Mouse (Mus musculus) MEL (cell line): ENCODE results near the gene Cfd. TPM values are rescaled to one million over a fixed set of nuclear protein-coding genes. Genes with fewer than 3 reads are reported as not detected.
A peak's percentile ranks its signal among the peaks of the same experiment; 100 is the strongest.

ENCODE experiments used
- DNase-seq: peaks from one replicate; pipeline ENCODE4 v3.0.0; 2011; ENCODE audit warnings: low read depth, low spot score
- H3K27ac ChIP-seq: 2 replicates; pipeline ENCODE4 v1.5.1; 2012; ENCODE audit warnings: low read depth, mild to moderate bottlenecking, control low read depth, low read length, moderate library complexity; ENCODE audit not compliant: control insufficient read depth
- H3K27me3 ChIP-seq, 2 experiments: fragments of 150-350 bp in 1 of 2; sonication (generic) in 1 of 2; 2 replicates each; pipeline ENCODE4 v1.6.1; 2012; ENCODE audit warnings: low read length in 2 of 2, mild to moderate bottlenecking in 2 of 2, improper control_type of control experiment in 1 of 2, moderate library complexity in 1 of 2; ENCODE audit not compliant: insufficient read depth in 2 of 2, control insufficient read depth in 1 of 2
- H3K36me3 ChIP-seq, 2 experiments: 2 replicates each; pipeline ENCODE4 v1.6.1; 2012 to 2014; ENCODE audit warnings: low read length in 2 of 2, improper control_type of control experiment in 1 of 2, inconsistent platforms in 1 of 2, mild to moderate bottlenecking in 1 of 2; ENCODE audit not compliant: insufficient read depth in 2 of 2, control insufficient read depth in 1 of 2
- H3K4me1 ChIP-seq, 2 experiments: fragments of 150-350 bp in 1 of 2; sonication (generic) in 1 of 2; 2 replicates each; pipeline ENCODE4 v1.6.1; 2012; ENCODE audit warnings: low read length in 2 of 2, improper control_type of control experiment in 1 of 2, mild to moderate bottlenecking in 1 of 2; ENCODE audit not compliant: insufficient read depth in 2 of 2, control insufficient read depth in 1 of 2
- H3K4me3 ChIP-seq, 2 experiments: fragments of 150-350 bp in 1 of 2; sonication (generic) in 1 of 2; 2 replicates each; pipeline ENCODE4 v1.5.1; 2012; ENCODE audit warnings: low read depth in 2 of 2, low read length in 2 of 2, mild to moderate bottlenecking in 2 of 2, moderate library complexity in 2 of 2, control low read depth in 1 of 2, improper control_type of control experiment in 1 of 2; ENCODE audit not compliant: control insufficient read depth in 1 of 2, insufficient read depth in 1 of 2
- H3K79me2 ChIP-seq: 2 replicates; pipeline ENCODE4 v1.6.1; 2012; ENCODE audit warnings: mild to moderate bottlenecking, low read length, moderate library complexity; ENCODE audit not compliant: control insufficient read depth, poor library complexity, insufficient read depth
- H3K9ac ChIP-seq: 2 replicates; pipeline ENCODE4 v1.6.1; 2012; ENCODE audit warnings: low read depth, mild to moderate bottlenecking, control low read depth, low read length, moderate library complexity; ENCODE audit not compliant: control insufficient read depth, poor library complexity, severe bottlenecking
- H3K9me3 ChIP-seq: fragments of 150-350 bp; sonication (generic); replicated peaks from 2 replicates; pipeline ENCODE4 v1.6.1; 2012; ENCODE audit warnings: mild to moderate bottlenecking, low read length, improper control_type of control experiment, moderate library complexity; ENCODE audit not compliant: insufficient read depth
- CHD1 ChIP-seq: IDR thresholded peaks from 2 replicates; pipeline ENCODE4 v1.6.1; 2012; ENCODE audit warnings: low read depth, mild to moderate bottlenecking, inconsistent platforms, low read length, improper control_type of control experiment
- CHD2 ChIP-seq: IDR thresholded peaks from 2 replicates; pipeline ENCODE4 v1.6.1; 2011; ENCODE audit warnings: low read length, improper control_type of control experiment
- ELF1 ChIP-seq: IDR thresholded peaks from 2 replicates; pipeline ENCODE4 v1.6.1; 2014; ENCODE audit warnings: low read depth, mild to moderate bottlenecking, inconsistent platforms, low read length, improper control_type of control experiment, moderate library complexity
- GABPA ChIP-seq: IDR thresholded peaks from 2 replicates; pipeline ENCODE4 v1.6.1; 2012; ENCODE audit warnings: low read depth, mild to moderate bottlenecking, inconsistent platforms, low read length, improper control_type of control experiment, moderate library complexity
- JUND ChIP-seq: IDR thresholded peaks from 2 replicates; pipeline ENCODE4 v1.6.1; 2011; ENCODE audit warnings: low read depth, mild to moderate bottlenecking, improper control_type of control experiment, low read length
- KAT2A ChIP-seq: conservative IDR thresholded peaks from 2 replicates; pipeline ENCODE4 v1.6.1; 2012; ENCODE audit warnings: low read depth, low read length, improper control_type of control experiment, inconsistent platforms
- MEF2A ChIP-seq: IDR thresholded peaks from 2 replicates; pipeline ENCODE4 v1.6.1; 2014; ENCODE audit warnings: low read depth, mild to moderate bottlenecking, inconsistent platforms, low read length, improper control_type of control experiment; ENCODE audit not compliant: poor library complexity, insufficient replicate concordance, severe bottlenecking; ENCODE audit errors: extremely low read depth
- MYC ChIP-seq: IDR thresholded peaks from 2 replicates; pipeline ENCODE4 v1.6.1; 2011; ENCODE audit warnings: low read depth, mild to moderate bottlenecking, low read length, improper control_type of control experiment, moderate library complexity
- NELFE ChIP-seq: IDR thresholded peaks from 2 replicates; pipeline ENCODE4 v1.6.1; 2011; ENCODE audit warnings: low read depth, low read length, improper control_type of control experiment
- NRF1 ChIP-seq: IDR thresholded peaks from 2 replicates; pipeline ENCODE4 v1.6.1; 2014; ENCODE audit warnings: low read depth, mild to moderate bottlenecking, inconsistent platforms, low read length, improper control_type of control experiment, moderate library complexity; ENCODE audit not compliant: poor library complexity, insufficient read depth, severe bottlenecking
- POLR2A ChIP-seq, 2 experiments: IDR thresholded peaks; 2 replicates each; pipeline ENCODE4 v1.6.1; 2011 to 2012; ENCODE audit warnings: low read length in 2 of 2, mild to moderate bottlenecking in 2 of 2, control low read depth in 1 of 2, improper control_type of control experiment in 1 of 2, low read depth in 1 of 2, moderate library complexity in 1 of 2; ENCODE audit not compliant: control insufficient read depth in 1 of 2, insufficient read depth in 1 of 2, poor library complexity in 1 of 2
- POLR2AphosphoS2 ChIP-seq: IDR thresholded peaks from 2 replicates; pipeline ENCODE4 v1.6.1; 2011; ENCODE audit warnings: low read length, improper control_type of control experiment
- POLR2AphosphoS5 ChIP-seq: IDR thresholded peaks from 2 replicates; pipeline ENCODE4 v1.6.1; 2012; ENCODE audit warnings: low read depth, borderline replicate concordance, mild to moderate bottlenecking, inconsistent platforms, low read length, moderate library complexity, mixed read lengths
- RAD21 ChIP-seq: IDR thresholded peaks from 2 replicates; pipeline ENCODE4 v1.6.1; 2011; ENCODE audit warnings: mild to moderate bottlenecking, low read depth, low read length, improper control_type of control experiment
- SIN3A ChIP-seq: IDR thresholded peaks from 2 replicates; pipeline ENCODE4 v1.6.1; 2012; ENCODE audit warnings: low read length, improper control_type of control experiment, inconsistent platforms
- TAL1 ChIP-seq: IDR thresholded peaks from 2 replicates; pipeline ENCODE4 v1.6.1; 2012; ENCODE audit warnings: mild to moderate bottlenecking, inconsistent platforms, low read length, moderate library complexity, mixed read lengths
- TBP ChIP-seq: IDR thresholded peaks from 2 replicates; pipeline ENCODE4 v1.8.0; 2011; ENCODE audit warnings: low read depth, low read length, improper control_type of control experiment
- UBTF ChIP-seq: IDR thresholded peaks from 2 replicates; pipeline ENCODE4 v1.6.1; 2012; ENCODE audit warnings: low read depth, mild to moderate bottlenecking, inconsistent platforms, low read length, improper control_type of control experiment, moderate library complexity, borderline replicate concordance; ENCODE audit not compliant: insufficient read depth
- USF1 ChIP-seq: IDR thresholded peaks from 2 replicates; pipeline ENCODE4 v1.6.1; 2014; ENCODE audit warnings: low read depth, mild to moderate bottlenecking, inconsistent platforms, low read length, improper control_type of control experiment, moderate library complexity
- ZC3H11A ChIP-seq: IDR thresholded peaks from 2 replicates; pipeline ENCODE4 v1.6.1; 2012; ENCODE audit warnings: low read depth, mild to moderate bottlenecking, inconsistent platforms, low read length, improper control_type of control experiment
- ZMIZ1 ChIP-seq: IDR thresholded peaks from 2 replicates; pipeline ENCODE4 v1.6.1; 2012; ENCODE audit warnings: low read depth, mild to moderate bottlenecking, inconsistent platforms, low read length, improper control_type of control experiment, moderate library complexity
- polyA plus RNA-seq, 2 experiments: library from polyadenylated mRNA; stranded (reverse) in 1 of 2; unstranded in 1 of 2; fragments of >175 nt in 1 of 2; fragments of >200 nt in 1 of 2; gene quantifications; 2 replicates each; pipeline versions ENCODE4 v1.2.1 to v1.2.4; 2012; ENCODE audit warnings: low replicate concordance in 2 of 2, low read depth in 1 of 2; ENCODE audit not compliant: insufficient read length in 2 of 2, insufficient read depth in 1 of 2, missing spikeins in 1 of 2
- total RNA-seq: library from RNA; depleted of rRNA; stranded (reverse); fragments of 300-350 nt; gene quantifications from 2 replicates; pipeline ENCODE4 v1.2.3, GENCODE M21; 2012

Cfd gene
- total and polyA plus RNA-seq, 3 experiments, result 0.21 TPM; not detected in 2

DNA sequence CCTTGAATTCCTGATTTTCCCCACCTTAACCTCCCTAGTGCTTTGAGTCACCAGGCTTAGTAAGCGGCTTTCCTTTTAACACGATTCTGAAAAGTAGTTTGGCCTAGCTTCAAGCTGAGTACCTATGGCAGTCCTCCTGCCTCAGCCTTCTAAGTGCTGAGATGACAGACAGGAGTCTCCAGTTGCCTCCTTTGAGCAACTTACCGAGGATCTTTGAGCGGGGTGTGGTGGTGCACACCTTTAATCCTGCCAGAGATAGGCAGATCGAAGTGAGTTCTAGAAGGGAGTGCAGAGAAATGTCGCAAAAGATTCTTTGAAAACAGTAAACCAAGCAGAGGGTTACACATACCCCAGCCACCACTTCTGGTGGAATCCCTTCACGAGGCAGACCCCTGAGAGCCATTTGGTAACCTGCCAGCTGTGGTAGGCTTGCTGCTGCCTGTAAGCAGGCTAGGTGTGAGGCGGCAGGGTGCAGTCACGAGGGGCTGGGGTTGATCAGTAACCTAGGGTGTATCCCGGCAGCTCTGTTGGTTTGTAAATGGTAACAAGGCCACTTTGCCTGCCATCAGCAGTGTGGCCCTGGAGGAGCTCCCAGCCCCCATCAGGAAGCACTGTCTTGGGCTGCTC, 35.0 kb upstream of the Cfd start:
- peak; percentile 65 for DNase-seq
- peaks cover 73% of the 10 kb centered on the region for H3K79me2 ChIP-seq
- H3K27me3 ChIP-seq, result no peaks in the 10 kb centered on the region
- H3K27ac ChIP-seq, result peak overlapping the region; percentile 99
- H3K4me1 ChIP-seq, result peaks cover 2 to 33% of the 10 kb centered on the region in 2 experiments; a peak in 3 of 4 replicates
- peak overlapping the region; percentile 77 to 99 for H3K4me3 ChIP-seq
- TF ChIP-seq TBP (no peak), CHD1 (no peak), GABPA (no peak), UBTF (no peak), ZC3H11A (no peak), POLR2AphosphoS5 (no peak), ZMIZ1 (no peak), MEF2A (no peak), KAT2A (no peak), JUND (no peak), NRF1 (no peak), USF1 (0 out of 2 replicates have a peak, but pooled peaks have one; percentile 18), POLR2AphosphoS2 (peak; percentile 23; the same call in 1 of the 2 replicates), RAD21 (no peak), POLR2A (IDR thresholded peaks at IDR 0.05; ENCODE audit: control insufficient read depth in 1 of 2, insufficient read depth in 1 of 2, low read depth in 1 of 2, low read length in 2 of 2, poor library complexity in 1 of 2) (no peak), CHD2 (no peak), MYC (no peak), NELFE (0 out of 2 replicates have a peak, but pooled peaks have one; percentile 21), SIN3A (0 out of 2 replicates have a peak, but pooled peaks have one; percentile 10), TAL1 (no peak), ELF1 (no peak)
- TF ChIP-seq, all 39 proteins: peak for 4
- Histone ChIP-seq H3K9me3 (no peaks in the 10 kb centered on the region), H3K9ac (peak overlapping the region; percentile 100), H3K36me3 (peaks cover 8 to 28% of the 10 kb centered on the region in 2 experiments)
